Mouse (Mus musculus) lung, postnatal 0 days (tissue): ENCODE measurements around the gene Foxb2. TPM values are rescaled to one million over a fixed set of nuclear protein-coding genes. Genes with fewer than 3 reads are reported as not detected.

ENCODE experiments used
- ATAC-seq: fragments of 200-750 bp; cut with Nextera tagmentation; 2 replicates; pipeline ENCODE4 v1.8.0; 2017; ENCODE audit warnings: moderate library complexity
- DNase-seq: peaks from one replicate; pipeline ENCODE4 v3.0.0-alpha.2; 2016; ENCODE audit warnings: low spot score
- H3K27ac ChIP-seq: fragments of 300-500 bp; sonication (generic); 2 replicates; pipeline ENCODE4 v1.5.1; 2014; ENCODE audit warnings: antibody characterized with exemption, mild to moderate bottlenecking, low read length, mixed read lengths
- H3K27me3 ChIP-seq: fragments of 300-500 bp; sonication (generic); replicated peaks from 2 replicates; pipeline ENCODE4 v1.6.1; 2014; ENCODE audit warnings: low read length, mixed read lengths; ENCODE audit not compliant: insufficient read depth
- H3K36me3 ChIP-seq: fragments of 300-500 bp; sonication (generic); 2 replicates; pipeline ENCODE4 v1.6.1; 2014; ENCODE audit warnings: low read length, mixed read lengths; ENCODE audit not compliant: insufficient read depth
- H3K4me1 ChIP-seq: fragments of 300-500 bp; sonication (generic); 2 replicates; pipeline ENCODE4 v1.6.1; 2014; ENCODE audit warnings: antibody characterized with exemption, low read depth, low read length, mixed read lengths; ENCODE audit not compliant: insufficient read depth
- H3K4me2 ChIP-seq: fragments of 300-500 bp; sonication (generic); replicated peaks from 2 replicates; pipeline ENCODE4 v1.6.1; 2014; ENCODE audit warnings: low read depth, mild to moderate bottlenecking, low read length, moderate library complexity, mixed read lengths
- H3K4me3 ChIP-seq: fragments of 300-500 bp; sonication (generic); 2 replicates; pipeline ENCODE4 v1.5.1; 2014; ENCODE audit warnings: low read depth, low read length
- H3K9ac ChIP-seq: fragments of 300-500 bp; sonication (generic); replicated peaks from 2 replicates; pipeline ENCODE4 v1.6.1; 2014; ENCODE audit warnings: low read depth, mild to moderate bottlenecking
- H3K9me3 ChIP-seq: fragments of 300-500 bp; sonication (generic); 2 replicates; pipeline ENCODE4 v1.6.1; 2016; ENCODE audit warnings: low read length, mixed read lengths
- CTCF ChIP-seq: IDR thresholded peaks from 2 replicates; pipeline ENCODE4 v1.5.1; 2016; ENCODE audit warnings: antibody characterized with exemption, mild to moderate bottlenecking
- EP300 ChIP-seq: IDR thresholded peaks from 2 replicates; pipeline ENCODE4 v1.6.1; 2016; ENCODE audit warnings: antibody characterized with exemption, mild to moderate bottlenecking, control low read depth
- WGBS: fragments of 180-500 bp; shearing (Covaris S2); extraction: QIAGEN DNeasy Blood & Tissue Kit; methylation state at CpG from one replicate; pipeline ENCODE4 v1.1.7; 2014; 5-methylcytosine and 5-hydroxymethylcytosine counted together
- polyA plus RNA-seq: library from polyadenylated mRNA; unstranded; fragments of >200 nt; fragmentation: Nextera tagmentation; extraction: Ambion mirVana; gene quantifications from 2 replicates; pipeline ENCODE4 v1.2.1, GENCODE M21; 2015

Gene Foxb2
- polyA plus RNA-seq, 1 experiment from 2014 or later = not detected

DNA sequence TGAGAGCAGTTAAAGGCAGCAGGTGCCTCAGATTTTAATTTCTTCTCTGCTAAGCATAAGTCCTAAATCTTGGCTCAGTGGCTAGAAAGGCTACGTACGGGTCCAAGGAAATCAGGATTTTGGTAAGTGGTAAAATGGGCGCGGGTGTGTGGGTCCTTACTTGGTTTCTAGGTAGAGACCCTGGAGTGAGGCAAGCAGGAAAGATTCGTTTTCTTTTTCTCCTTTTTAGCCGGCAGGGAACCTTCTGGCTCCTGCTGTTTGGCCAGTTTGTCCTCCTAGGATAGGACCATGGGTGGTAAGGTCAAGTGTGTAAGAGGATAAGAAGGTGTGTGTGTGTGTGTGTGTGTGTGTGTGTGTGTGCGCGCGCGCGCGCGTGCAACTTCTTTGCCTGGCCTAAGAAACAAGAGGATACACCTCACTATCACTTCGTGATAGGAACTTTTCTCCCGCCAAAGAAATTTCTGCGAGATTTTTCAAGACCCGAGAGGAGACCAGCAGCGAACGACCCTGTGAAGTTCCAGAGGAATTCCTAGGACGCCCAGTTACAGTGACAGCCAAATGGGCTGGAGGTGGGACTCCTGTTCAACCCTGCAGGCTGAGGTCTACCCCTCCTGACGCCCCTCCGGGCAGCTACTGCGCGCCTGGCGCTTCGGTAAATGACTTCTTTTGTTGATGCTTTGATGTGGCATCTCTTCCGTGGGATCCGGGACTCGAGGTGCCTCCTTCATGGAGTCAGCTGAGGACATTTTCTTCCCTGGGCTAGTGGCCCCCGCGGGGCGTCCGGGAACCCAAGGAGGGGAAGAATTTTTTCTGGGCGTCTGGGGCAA lies 2.2 kb upstream of the Foxb2 start:
- no peak overlapping the region for H3K27ac ChIP-seq
- H3K4me2 ChIP-seq = no peak overlapping the region
- peaks cover 88% of the 10 kb centered on the region for H3K27me3 ChIP-seq
- H3K9me3 ChIP-seq = no peaks in the 10 kb centered on the region
- 1% methylated on average over 33 of the region's 34 CpGs for WGBS
- no peak overlapping the region for H3K4me3 ChIP-seq
- no peaks in the 10 kb centered on the region for H3K36me3 ChIP-seq
- no peak overlapping the region for H3K9ac ChIP-seq
- H3K4me1 ChIP-seq = peaks cover 20% of the 10 kb centered on the region
- TF ChIP-seq EP300 (no peak), CTCF (no peak)
- DNase-seq (no peak), ATAC-seq (no peak)

DNA sequence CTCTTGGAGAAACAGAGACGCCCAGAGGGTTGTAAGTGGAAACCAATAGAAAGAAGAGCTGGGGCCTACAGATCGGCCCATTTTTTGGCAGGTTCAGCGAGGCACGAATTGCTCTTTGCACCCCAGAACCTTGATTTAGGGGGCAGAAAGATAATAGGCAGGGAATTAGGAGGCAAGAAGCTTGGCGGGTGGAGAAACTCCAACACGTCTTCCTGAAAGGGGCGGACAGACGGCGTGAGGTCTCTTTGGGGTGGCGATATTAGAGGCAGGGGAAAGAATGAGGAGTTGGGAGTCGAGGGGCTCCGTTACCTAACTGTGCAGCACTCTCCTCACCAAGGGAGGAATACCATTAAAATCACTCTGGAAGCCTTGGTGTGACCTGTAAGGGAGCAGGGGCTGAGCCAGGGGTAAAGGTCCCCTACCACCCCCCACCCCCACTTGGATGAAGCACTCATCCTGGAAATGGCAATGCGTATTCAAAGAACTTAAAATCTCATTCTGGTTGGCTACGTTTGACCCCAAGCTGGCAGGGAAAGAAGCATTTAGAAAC lies 1.5 kb upstream of the Foxb2 start:
- 6% methylated on average over 14 of the region's 14 CpGs for whole genome bisulfite sequencing
- H3K36me3 ChIP-seq = no peaks in the 10 kb centered on the region
- no peak overlapping the region for H3K9ac ChIP-seq
- DNase-seq (no peak), ATAC-seq (no peak)
- no peaks in the 10 kb centered on the region for H3K9me3 ChIP-seq
- no peak for TF ChIP-seq CTCF
- no peak for TF ChIP-seq EP300
- H3K4me3 ChIP-seq = peak overlapping the region; percentile 35; the same call in 1 of the 2 replicates
- H3K4me2 ChIP-seq = peak overlapping the region; percentile 68
- H3K27ac ChIP-seq = no peak overlapping the region
- H3K4me1 ChIP-seq = peaks cover 20% of the 10 kb centered on the region
- H3K27me3 ChIP-seq = peaks cover 82% of the 10 kb centered on the region

DNA sequence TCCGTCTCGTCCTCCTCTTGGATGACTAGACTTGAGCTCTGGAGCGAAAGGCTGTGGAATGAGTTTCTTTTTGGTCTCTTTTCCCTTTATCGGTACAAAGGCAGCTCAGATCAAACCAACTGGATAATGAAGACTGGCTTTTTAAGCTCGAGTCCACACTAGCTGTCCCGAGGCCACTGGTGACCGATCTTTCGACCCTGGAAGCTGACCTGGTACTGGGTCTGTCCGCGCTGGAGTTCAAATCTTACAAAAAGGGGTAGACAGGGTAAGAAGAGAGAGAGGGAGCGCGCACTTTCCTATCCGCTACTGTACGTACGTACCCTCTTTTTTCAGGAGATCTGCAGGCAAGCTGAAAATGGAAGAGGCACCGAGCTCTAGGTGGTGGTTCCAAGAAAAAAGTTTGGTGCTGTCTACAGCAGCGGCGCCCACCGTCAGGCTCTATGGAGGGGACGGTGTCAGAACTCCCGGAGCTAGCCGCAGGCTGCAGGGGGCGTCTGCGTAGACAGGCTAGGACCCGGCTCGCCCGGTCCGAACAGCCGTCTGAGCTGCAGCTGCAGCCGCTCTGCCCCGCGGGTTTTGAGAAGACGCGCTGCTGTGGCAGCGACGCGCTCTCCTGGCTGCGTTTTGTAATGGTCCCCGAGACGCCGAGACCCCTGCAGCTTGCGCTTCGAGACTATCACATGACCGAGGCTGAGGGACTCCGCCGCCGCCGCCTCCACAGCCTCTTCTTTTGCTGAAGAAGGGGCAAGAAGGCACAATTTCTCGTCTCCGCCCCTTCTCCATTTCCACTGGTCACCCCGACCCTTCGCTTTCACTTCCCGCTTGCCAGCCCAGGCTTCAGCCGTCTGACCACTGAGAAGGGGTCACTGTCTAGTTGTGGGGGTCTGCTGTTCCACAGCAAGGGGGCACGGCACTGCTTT lies 597 bp upstream of the Foxb2 start:
- ATAC-seq (no peak), DNase-seq (no peak)
- Histone ChIP-seq H3K36me3 (no peaks in the 10 kb centered on the region), H3K4me1 (peaks cover 20% of the 10 kb centered on the region), H3K27me3 (peaks cover 82% of the 10 kb centered on the region), H3K9me3 (no peaks in the 10 kb centered on the region), H3K4me2 (peak overlapping the region; percentile 68), H3K4me3 (peak overlapping the region; percentile 35), H3K9ac (no peak overlapping the region), H3K27ac (no peak overlapping the region)
- 3% methylated on average over 50 of the region's 55 CpGs for WGBS
- no peak for TF ChIP-seq EP300
- TF ChIP-seq CTCF = no peak

DNA sequence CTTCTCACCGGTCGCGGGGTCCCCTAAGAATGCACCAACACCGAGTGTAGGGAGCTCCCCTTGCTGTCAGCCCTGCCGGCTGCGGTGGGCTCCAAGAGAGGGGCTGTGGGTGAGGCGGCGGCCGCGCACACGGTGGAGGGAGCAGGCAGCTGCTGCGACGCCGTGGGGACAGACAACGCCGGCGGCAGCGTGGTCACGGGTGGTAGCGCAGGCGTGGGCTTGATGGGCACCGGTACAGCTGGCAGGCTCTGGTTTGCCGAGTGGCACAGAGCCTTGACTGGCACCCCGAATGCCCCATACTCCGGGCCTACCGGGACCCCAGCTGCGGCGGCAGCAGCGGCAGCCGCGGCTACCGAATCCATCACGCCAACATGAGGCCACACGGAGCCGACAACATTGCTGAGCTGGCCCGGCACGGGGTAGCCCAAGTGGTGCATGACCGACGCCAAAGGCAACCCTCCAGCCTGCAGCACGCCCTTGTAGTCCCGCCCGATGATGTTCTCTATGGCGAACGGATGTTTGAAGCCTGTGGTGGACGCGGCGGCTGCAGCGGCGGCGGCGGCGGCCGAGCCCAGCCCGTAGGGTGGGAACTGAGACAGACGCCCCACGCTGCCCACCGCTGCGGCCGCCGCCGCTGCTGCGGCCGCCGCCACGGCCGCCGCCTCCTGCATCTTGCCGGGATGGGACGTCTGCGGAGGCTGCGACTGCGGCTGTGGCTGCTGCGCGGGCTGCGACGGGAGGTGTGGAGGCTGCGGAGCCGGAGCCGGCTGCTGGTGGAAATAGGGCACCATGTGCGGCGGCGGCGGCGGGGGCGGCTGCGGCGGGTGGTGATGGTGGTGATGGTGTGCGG lies 1.0 kb downstream of the Foxb2 start:
- ATAC-seq (peak; percentile 47), DNase-seq (no peak)
- TF ChIP-seq CTCF = no peak
- no peak for TF ChIP-seq EP300
- peaks cover 20% of the 10 kb centered on the region for H3K4me1 ChIP-seq
- under 1% methylated on average over 51 of the region's 88 CpGs for WGBS
- no peaks in the 10 kb centered on the region for H3K9me3 ChIP-seq
- H3K36me3 ChIP-seq = no peaks in the 10 kb centered on the region
- H3K4me3 ChIP-seq = peak overlapping the region; percentile 35
- no peak overlapping the region for H3K27ac ChIP-seq
- peaks cover 78% of the 10 kb centered on the region for H3K27me3 ChIP-seq
- no peak overlapping the region for H3K9ac ChIP-seq
- H3K4me2 ChIP-seq = peak overlapping the region; percentile 68

DNA sequence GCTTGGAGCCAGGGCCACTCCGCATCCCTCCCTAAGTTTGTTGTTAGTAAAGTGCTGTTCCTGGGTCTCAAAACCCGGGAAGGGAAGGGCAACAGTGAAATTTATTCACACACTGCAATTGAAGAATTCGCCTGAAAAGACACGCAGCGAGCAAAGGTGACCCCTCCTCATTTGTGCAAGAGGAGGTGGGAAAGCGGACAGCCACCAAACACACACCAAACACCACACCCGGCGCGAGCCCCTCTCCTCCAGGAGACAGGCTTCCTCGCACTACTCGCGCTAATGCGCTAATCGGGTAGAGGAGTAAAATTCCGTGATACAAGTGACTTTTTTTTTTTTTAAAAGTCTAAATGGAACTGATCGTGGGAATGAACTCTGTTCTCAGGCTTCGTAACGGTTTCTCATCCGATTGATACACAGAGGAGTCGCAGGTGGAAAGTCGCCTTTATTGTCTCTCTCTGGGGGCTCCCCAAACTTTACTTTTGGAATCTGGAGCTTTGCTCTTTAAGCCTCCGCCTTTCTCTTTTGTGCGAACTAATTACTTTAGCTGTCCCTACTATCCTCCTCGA lies 2.3 kb downstream of the Foxb2 start:
- Histone ChIP-seq H3K4me1 (peaks cover 20% of the 10 kb centered on the region), H3K4me2 (no peak overlapping the region; the same call in 1 of the 2 replicates), H3K27me3 (peaks cover 67% of the 10 kb centered on the region), H3K9ac (no peak overlapping the region), H3K36me3 (no peaks in the 10 kb centered on the region), H3K9me3 (no peaks in the 10 kb centered on the region), H3K27ac (no peak overlapping the region), H3K4me3 (no peak overlapping the region)
- no peak for TF ChIP-seq CTCF
- no peak for TF ChIP-seq EP300
- no peak for DNase-seq
- 2% methylated on average over 24 of the region's 24 CpGs for WGBS
- ATAC-seq = no peak
